Mouse (Mus musculus) urinary bladder, postnatal 14 days (tissue): ENCODE measurements around the gene Prss29.

Source experiments
- DNase-seq: peaks from one replicate; pipeline ENCODE4 v3.0.0; 2021; ENCODE audit warnings: low spot score

Gene Prss29

DNA sequence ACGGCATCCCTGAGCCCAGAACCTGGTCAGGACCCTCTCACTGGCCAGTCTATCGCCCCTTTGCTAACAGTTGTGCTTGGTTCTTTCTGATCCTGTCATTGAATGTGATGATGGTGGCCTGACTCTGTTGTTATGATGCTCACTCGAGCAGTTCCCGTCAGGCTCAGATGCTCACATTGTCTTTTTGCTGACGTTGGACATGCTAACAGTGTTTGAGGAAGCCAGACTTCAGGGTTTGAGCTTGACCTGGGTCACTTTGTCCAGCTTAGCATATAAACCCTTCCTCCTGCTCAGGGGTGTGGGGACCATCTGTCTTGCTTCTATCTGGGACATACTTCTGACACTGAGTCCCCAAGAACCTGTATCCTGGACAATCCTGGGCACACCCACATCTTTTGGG lies at the start of gene Prss29:
Prss29 (plus strand) TSS at position 301 of the 400 bp plus-strand sequence.
- DNase-seq = no peak

DNA sequence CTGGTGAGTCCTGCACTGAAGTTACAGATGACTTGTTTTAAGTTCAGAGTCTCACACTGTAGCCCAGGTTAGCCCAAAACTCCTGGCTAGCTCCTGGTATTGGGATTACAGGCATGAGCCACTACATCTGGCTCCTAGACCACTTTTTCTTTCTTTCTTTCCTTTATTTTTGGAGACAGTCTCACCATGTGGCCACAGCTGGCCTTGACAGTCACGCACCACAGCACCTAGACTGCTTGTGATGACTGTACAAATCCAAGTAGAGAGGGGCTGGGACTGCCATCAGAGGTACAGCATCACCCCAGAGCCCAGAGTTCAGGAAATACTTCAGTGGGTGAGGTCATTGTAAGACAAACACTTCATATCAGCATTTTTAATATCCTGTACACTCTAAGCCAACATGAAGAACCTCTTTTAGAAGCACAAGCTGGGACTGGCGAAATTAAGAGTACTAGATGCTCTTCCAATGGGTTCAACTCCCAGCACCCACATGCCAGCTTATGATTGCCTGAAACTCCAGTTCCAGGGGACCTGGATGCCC lies 47.6 kb upstream of the Prss29 start:
- DNase-seq = no peak

DNA sequence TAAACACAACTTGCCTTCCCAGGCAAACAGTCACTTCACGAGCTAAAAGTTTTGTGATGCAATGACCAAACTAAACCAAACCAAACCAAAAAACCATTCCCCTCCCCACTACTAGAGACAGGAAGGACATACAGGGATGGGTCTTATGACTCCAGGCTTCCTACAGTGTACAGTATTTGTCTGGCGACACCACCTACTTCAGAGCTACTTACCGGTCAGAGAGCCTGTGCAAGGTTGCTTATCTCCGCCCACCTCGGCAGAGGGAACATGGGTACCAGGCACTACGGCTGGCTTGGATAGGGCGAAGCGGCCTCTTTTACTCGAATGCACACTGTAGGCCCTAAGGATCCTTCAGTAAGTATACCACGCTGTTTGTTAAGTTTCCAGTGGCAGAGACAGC lies 46.1 kb upstream of the Prss29 start:
- peak; percentile 30 for DNase-seq

DNA sequence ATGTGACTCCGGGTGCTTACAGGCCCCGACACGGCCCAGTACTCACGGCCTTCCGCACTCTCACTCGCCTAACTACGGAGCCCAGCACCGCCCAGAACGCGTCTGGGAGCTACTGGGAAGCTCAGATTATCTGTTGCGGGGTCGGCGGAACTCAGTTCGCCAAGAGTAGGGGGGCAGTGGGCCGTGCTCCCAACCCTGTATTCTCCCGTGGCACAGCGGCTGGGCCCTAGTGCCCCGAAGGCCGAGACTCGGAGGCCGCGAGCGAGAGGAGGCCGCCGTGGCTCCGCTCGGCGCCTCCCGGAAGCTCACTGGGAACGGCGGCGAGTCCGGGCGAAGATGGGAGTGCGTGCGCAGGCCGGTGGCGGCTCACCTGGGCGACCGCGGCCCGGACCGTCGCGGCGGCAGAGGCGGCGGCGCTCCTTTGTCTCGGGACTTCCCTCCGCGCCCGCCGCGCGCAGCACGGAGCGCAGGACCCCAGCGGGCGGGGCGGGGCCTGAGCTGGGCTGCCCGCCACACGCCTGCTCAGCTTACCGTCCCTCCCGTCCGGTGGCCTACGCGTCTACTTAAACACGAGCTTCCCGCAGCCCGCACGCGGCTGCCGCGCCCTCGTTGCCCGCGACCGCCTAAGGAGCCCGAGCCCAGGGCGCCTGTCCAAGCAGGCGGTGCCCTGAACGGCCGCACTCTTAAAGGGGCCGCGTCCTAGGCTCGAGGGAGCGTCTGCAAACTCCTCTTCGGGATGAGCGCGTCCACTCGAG lies 45.3 kb upstream of the Prss29 start:
- DNase-seq = peak; percentile 89

DNA sequence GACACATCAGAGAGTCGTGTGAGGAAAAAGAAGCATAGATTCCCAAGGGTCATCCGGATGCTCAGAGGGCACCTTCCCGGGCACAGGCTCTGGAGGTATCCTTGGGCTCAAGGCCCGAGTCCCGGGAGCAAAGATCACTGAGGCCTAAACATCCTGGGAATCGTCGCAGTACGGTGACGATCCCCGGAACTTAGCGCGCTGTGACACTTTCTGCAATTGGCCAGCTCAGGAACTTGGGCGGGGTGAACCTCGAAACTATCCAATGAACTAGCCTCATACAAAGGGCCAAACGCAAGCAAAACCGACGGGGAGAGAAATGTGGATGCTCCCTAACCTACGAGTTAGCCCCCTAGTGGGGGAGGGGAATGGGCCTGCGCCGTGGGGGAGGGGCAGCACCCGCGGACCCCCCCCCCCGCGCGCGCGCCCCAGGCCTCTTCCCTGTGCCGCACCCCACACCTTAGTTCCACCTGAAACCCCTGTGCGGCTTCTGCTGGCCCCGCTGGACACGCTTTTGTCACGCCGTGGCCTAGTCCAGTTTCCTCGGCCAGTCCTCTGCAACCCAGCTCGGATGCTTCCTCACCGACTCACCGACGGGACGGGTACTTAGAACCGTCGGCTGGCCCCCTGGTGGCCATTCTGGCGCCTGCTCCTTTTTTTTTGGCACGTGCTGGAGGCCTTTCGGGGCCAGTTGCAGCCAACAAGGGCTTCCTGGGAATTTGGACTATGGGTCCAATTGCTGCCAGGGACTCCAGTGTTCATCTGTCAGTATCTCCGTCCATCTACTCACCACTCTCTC lies 44.5 kb upstream of the Prss29 start:
- DNase-seq = peak; percentile 92

DNA sequence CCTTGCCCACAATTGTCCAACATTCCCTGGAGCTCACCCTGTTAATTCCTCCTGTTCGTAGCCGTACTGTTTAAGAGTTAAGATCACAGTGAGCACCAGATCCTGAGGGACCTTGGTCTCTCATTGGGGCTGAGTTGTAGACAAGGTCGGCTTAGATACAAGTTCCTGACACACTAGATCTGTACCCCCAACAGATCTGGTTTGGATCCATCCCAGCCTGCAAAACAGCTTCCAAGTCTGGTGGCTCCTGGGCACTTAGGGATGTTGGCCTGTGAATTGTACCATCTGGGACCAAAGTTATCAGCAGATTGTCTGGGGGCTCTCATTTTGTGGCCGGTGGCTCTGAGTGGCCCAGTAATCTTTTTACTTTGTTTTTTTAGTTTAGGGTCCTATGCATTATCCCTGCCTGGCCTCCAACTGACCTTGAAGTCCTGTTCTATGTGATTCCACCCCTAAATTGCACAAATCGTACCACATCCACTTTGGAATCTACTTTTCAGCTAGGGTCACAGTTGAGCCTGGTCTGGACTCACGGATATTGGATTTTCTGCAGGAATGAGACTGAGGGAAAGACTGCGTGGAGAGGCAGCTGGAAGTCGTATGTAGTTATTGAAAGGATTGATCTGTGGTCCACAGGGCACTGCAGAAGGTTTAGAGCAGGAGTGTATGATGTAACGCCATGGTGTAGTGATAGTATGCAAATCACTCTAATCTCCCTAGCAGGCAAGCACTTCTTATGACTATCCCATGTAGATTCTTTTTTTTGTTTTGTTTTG lies 43.7 kb upstream of the Prss29 start, which contains the start of gene Ube2i:
Ube2i (minus strand) TSS at position 52 of the 776 bp plus-strand sequence.
- DNase-seq = no peak

DNA sequence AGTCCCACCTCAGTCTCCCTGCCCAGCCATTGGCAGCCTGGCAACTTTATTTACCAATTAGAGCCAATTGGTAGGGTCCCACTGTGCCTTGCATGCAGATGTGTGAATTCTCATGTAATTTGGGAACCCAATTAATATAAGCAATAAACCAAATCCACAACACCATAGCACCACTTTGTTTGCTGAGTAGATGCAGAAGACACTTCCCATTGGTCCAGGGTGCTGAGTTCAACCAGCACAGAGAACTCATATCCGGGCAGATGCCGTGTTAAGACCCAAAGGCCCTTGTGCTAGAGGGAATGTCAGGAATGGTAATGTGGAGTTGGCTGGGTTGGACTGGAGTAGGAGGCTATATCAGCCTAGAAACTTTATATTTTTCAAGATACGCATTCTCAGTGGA lies 42.6 kb upstream of the Prss29 start:
- no peak for DNase-seq

DNA sequence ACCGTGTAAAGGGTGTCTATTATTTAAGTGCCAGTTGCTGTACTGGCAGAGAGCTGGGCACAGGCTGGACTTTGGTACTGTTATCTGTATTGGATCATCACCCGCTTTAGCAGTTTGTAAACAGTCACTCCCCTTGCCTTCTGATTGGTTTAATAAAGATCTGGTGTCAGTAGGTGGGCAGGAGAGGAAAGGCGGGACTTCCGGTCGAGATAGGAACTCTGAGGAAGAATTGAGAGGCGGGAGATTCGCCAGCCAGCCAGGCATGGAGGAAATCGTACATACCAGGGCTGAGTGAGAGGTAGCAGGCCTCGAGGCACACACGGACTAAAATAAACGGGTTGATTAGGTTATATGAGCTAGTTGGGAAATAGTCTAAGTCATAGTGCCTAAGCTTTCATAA lies 36.3 kb upstream of the Prss29 start:
- DNase-seq = peak; percentile 72

DNA sequence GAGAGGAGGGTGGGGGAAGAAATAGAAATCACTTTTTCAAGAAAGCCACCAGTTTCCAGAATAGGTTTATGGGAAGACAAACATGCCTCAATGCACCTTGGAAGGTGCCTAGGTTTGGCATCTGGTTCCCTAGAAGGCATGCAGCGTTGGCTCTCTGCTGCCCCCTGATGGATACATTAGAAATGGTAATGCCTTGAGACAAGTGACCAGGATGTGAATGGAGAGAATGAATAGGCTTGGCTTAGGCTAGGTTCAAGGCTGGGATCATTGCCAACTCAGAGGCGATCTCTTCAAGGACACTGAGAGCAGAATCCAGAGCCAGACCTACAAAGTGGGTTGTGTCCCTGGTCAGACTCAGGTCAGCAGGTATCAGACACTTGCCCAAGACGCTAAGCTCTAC lies 33.4 kb upstream of the Prss29 start:
- DNase-seq = peak; percentile 72

DNA sequence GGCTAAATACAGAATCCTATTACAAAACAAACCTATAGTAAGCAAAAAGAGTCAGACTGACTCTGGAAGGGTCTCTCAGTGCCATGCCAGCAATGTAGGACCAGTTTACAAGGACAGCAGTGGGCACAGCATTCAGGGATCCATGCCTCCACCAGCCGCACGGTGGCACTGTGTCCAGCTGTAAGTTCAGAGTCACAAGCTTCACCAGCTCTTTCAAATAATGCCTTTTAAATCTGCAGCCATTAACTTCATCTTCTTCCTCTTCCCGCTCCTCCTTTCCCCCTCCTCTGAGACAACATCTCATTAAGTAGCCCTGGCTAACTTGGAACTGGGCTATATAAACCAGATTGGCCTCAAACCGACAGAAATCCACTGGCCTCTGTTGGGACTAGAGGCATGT lies 29.6 kb upstream of the Prss29 start:
- peak; percentile 45 for DNase-seq

DNA sequence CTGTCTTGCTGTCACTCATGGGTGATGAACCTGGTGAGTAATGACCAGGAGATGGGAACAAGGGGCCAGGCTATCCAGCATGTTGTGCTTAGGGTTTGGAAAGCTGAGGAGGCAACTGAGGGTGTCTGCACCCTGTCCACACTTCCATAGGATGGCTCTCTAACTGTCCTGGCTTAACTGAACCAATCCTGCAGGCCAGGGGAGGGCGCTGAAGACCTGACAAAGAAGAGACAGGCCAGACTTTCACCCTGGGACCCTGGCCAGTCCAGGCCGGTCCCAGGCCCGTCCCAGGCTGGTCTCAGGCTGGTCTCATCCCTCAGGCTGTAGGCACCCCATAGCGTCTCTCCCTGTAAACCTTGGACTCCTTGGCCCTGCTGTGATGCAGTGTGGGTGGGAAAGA lies 28.0 kb upstream of the Prss29 start:
- DNase-seq = no peak

DNA sequence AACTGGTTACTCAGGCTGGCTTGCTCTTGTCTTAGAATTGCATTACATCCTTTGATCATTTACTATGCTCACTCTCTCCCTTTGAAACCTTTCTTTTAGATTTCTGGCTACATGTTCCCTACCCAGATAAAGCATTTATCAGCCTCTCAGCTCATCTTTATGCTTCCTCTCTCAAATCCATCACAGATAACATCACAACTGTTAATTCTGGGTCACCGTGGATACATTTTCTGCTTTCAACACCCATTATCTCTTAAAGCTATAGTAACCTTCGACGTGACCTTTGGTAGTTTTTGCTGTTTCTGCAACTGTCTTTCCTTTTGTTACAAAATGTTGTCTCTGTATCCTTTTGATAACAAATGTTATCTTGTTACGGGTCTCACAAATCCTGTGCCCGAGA lies 25.0 kb upstream of the Prss29 start:
- DNase-seq = no peak

DNA sequence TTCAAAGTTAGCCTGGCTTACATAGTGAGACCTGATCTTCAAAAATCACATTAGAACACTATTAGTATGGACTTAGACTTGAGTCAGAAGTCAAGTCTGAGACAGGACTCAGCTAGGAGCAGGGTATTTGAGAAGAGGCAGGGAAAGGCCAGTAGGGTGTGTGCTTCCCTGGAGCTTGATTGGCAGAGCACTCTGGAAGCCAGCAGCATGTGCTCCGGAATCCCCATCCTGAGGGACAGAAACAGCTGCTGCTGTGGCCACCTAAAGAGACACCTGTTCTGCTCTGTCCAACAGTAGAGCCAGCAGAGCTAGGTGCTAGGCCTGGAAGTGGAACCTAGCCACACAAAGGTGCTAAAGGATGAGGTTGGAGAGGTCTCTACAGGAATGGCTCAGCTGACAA lies 24.3 kb upstream of the Prss29 start:
- no peak for DNase-seq

DNA sequence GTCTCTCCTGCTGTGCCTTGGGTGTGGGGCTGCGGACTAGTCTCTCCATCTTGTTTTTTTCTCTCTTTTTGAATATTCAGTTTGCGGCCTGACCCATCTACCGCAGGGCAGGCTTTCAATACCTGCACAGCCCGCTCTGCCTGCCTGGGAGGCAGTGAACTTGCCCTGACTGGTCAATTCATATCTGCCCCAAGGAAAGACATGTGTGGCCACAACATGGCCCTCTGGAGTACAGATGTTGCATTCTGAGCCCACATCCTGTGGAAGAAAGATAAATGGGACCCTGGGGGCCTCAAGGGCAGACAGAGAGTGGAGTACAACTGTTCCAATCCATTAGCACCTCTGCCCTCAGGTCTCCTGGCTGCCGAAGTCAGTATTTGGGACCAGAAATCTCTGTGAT lies 20.4 kb upstream of the Prss29 start, which contains the start of gene Prss34:
Prss34 (plus strand) TSS at position 301 of the 400 bp plus-strand sequence.
- DNase-seq = no peak

DNA sequence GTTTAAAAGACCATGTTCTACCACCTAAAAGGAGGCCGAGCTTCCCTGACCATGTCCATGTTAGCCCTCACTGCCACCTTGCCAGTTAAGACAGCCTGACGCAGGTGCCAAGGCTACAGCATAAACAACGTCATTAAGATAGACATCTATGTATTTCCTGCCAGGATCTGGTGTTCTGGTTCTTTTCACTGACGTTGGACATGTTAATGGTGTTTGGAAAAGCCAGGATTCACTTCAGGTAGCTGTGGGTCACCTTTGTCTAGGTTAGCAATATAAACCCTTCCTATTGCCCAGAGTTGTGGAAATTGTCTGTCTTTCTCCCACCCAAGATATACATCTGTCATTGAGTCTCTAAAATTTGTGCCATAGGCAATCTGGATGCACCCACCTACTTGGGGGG lies 10.1 kb upstream of the Prss29 start, which contains the start of gene Prss28:
Prss28 (plus strand) TSS at position 301 of the 400 bp plus-strand sequence.
- no peak for DNase-seq

DNA sequence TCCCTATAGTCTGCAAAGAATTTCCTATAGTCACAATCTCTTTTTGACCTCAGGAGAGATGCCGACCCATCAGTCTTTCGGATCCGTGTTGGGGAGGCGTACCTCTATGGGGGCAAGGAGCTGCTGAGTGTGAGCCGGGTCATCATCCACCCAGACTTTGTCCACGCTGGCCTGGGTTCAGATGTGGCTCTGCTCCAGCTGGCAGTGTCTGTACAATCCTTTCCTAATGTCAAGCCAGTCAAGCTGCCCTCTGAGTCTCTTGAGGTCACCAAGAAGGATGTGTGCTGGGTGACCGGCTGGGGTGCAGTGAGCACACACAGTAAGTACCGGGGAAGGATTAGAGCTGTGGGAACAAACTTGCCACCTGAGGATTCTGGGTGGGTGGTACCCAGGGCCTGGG lies 2.4 kb downstream of the Prss29 start:
- DNase-seq = no peak

DNA sequence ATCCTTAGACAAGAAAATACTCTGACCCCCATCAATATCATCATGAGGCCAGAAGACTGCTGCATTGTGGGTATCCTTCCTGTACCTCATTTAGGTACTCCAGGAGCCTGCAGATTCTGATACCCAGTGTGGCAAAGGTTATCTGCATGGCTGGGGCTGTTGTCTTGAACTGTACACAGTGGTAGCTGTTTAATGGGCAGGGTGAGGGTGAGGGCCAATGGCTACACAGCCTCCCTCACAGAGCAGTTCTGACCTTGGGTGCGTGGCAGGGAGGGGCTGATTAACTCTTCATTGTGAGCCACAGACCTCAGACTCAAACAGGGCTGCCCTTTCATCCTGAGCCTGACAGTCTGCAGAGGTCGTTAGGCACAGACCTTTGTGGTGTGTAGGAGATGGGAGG lies 4.5 kb downstream of the Prss29 start:
- no peak for DNase-seq

DNA sequence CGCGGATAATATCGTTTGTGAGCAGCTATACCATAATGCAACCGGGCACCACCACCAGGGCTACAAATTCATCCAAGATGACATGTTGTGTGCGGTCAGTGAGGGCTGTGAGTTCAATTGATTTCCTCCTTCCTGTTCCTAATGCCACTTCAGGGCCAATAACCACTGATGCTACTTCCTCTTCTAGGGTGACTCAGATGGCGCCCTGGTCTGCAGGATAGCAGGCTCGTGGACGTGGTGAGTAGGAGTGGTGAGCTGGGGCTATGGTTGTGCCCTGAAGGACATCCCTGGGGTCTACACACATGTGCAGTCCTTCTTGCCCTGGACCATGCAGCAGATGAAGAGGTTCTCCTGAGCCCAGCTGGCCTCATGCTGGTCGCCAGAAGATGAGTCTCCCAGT lies 13.9 kb downstream of the Prss29 start:
- no peak for DNase-seq

DNA sequence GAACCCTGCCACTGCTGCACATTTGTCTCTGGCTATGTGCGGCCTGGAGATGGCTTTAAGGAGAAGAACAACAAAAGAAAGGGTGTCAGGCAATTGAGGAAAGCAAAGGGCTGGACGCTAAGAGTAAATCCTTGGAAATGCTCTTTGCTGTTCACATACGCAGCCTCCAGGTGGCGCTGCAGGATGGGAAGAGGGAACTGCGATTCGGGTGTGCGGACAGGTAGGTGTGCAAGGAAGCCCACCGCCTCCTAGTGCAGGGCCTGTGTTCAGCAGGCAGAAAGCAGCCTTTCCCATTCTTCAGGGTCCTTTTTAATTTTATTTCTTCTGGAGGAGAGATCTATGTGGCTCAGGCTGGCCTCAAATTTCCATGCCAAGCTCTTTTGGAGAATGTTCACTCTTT lies 15.5 kb downstream of the Prss29 start:
- DNase-seq = peak; percentile 57

DNA sequence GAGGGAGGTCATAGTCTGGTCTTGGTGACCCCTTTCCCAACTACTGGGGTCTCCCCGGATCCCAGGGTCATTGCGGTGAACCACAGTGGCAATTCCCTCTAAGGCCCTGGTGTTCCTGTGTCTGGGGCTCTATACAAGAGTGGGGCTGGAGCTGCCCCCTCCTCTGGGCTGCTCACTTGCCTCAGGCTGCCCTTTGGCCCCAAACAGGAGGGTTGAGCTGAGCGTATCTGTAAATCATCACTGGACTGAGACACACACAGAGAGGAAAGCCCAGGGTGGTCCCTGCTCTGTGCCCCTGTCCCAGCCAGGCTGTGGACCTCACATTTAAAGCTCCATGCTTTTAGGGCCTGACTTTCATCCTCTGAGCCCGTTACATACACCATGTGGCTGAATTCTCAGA lies 19.8 kb downstream of the Prss29 start:
- no peak for DNase-seq

DNA sequence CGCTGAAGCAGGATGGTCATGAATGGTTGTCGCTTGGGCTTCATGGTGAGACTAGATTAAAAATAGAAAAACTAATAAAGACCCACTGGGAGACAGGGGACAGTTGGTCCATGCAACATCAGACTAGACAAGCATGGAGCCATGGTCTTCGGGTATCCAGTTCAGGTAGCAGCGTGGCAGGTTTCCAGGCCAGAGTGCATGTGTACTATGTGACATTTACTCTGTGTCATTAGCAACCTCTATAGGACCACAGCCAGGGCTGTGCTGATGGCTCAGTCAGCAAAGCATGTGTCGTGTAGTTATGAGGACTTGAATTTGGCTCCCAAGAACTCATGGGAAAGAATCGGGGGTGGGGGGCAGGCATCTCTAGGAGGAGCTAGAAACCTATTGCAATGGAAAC lies 21.5 kb downstream of the Prss29 start:
- no peak for DNase-seq

DNA sequence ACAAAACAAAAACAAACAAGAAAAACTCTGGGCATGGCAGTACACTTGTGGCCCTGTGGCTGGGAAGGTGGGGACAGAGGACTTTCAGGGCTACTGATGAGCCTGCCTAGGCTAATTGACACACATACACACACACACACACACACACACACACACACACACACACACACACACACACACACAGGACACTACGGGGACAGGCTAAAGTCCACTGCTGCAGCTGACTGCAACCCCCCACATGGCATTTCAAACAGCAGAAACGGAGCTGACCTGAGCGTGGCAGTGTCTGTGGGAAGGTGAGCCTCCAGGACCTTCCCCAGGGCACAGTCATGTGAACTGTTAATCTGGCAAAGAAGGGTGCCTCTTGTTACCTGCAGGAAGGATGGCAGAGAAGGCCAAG lies 23.0 kb downstream of the Prss29 start:
- no peak for DNase-seq
